Mouse (Mus musculus) embryonic facial prominence, embryonic 12.5 days (tissue): ENCODE measurements around the gene Efcab8. TPM values are rescaled to one million over a fixed set of nuclear protein-coding genes. Genes with fewer than 3 reads are reported as not detected.
"Not testable (repeated sequence)": the region's sequence is repeated elsewhere in the genome, so short reads cannot be mapped to it uniquely, and the experiment has no call there.

Experiments
- ATAC-seq: fragments of 200-750 bp; cut with Nextera tagmentation; 2 replicates; pipeline ENCODE4 v1.8.0; 2017; ENCODE audit not compliant: insufficient number of reproducible peaks, insufficient read depth, low FRiP score, low TSS enrichment
- H3K27ac ChIP-seq: fragments of 300-500 bp; sonication (generic); 2 replicates; pipeline ENCODE4 v1.5.1; 2016; ENCODE audit warnings: mild to moderate bottlenecking
- H3K27me3 ChIP-seq: fragments of 300-500 bp; sonication (generic); 2 replicates; pipeline ENCODE4 v1.6.1; 2016; ENCODE audit warnings: mild to moderate bottlenecking, moderate library complexity
- H3K36me3 ChIP-seq: fragments of 300-500 bp; sonication (generic); 2 replicates; pipeline ENCODE4 v1.6.1; 2016; ENCODE audit warnings: mild to moderate bottlenecking
- H3K4me1 ChIP-seq: fragments of 300-500 bp; sonication (generic); 2 replicates; pipeline ENCODE4 v1.6.1; 2016
- H3K4me2 ChIP-seq: fragments of 300-500 bp; sonication (generic); replicated peaks from 2 replicates; pipeline ENCODE4 v1.6.1; 2016; ENCODE audit warnings: mild to moderate bottlenecking, moderate library complexity
- H3K4me3 ChIP-seq: fragments of 300-500 bp; sonication (generic); 2 replicates; pipeline ENCODE4 v1.5.1; 2016; ENCODE audit warnings: mild to moderate bottlenecking
- H3K9ac ChIP-seq: fragments of 300-500 bp; sonication (generic); 2 replicates; pipeline ENCODE4 v1.6.1; 2016; ENCODE audit warnings: mild to moderate bottlenecking, moderate library complexity
- H3K9me3 ChIP-seq: fragments of 300-500 bp; sonication (generic); 2 replicates; pipeline ENCODE4 v1.6.1; 2016; ENCODE audit warnings: mild to moderate bottlenecking, moderate library complexity
- WGBS: fragments of 180-500 bp; shearing (Covaris S2); methylation state at CpG from one replicate; pipeline ENCODE4 v1.1.7; 2016; 5-methylcytosine and 5-hydroxymethylcytosine counted together
- polyA plus RNA-seq: library from polyadenylated mRNA; unstranded; fragments of >200 nt; fragmentation: Nextera tagmentation; extraction: Ambion mirVana; gene quantifications from 2 replicates; pipeline ENCODE4 v1.2.1, GENCODE M21; 2016

The Efcab8 gene
- polyA plus RNA-seq, 1 experiment from 2014 or later: 0.04 TPM

DNA sequence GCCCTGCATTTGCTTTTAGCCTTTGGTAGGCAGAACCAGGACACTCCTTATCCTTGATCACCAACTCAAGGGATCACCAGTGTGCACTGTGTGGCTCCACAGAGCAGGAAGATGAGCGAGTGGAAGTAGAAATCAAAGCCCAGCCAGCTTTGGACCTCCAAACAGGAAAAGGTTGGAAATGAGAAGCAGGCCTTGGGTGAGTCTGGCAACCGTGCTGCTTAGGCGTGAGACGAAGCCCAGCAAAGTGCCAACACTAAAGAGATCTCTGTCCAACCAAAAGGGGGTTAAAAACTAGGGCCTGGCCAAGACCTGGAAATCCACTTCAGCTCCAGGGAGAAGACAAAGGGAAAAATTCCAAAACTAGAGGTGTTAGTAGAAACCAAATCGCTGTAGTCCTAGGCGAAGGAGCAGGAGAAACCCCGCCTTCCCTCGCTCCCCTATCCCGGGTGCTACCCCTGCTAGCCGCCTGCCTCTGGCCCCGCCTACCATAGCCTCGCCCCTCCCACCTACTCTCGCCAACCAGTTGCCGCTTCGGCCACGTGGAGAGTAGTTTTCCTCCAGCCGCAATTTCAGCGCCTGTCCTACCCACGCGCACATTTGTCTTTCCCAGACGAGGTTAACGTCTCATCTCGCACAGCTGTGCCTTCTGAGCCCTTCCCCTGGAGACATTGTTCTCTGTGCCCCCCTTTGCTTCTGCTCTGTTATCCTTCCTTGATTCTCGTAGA, 931 bp upstream of the Efcab8 start:
- no peaks in the 10 kb centered on the region for H3K27me3 ChIP-seq
- H3K4me3 ChIP-seq: peak overlapping the region; percentile 28
- WGBS: 11% methylated on average over 24 of the region's 24 CpGs
- H3K27ac ChIP-seq: no peak overlapping the region
- ATAC-seq: peak; percentile 83; the same call in 1 of the 2 replicates
- H3K4me2 ChIP-seq: peak overlapping the region; percentile 65
- H3K4me1 ChIP-seq: peaks cover 6% of the 10 kb centered on the region; the same call in 1 of the 2 replicates
- no peaks in the 10 kb centered on the region for H3K9me3 ChIP-seq
- H3K9ac ChIP-seq: peak overlapping the region; percentile 41; the same call in 1 of the 2 replicates
- H3K36me3 ChIP-seq: 0 out of 2 replicates have a peak, but pooled peaks cover 6% of the 10 kb centered on the region

DNA sequence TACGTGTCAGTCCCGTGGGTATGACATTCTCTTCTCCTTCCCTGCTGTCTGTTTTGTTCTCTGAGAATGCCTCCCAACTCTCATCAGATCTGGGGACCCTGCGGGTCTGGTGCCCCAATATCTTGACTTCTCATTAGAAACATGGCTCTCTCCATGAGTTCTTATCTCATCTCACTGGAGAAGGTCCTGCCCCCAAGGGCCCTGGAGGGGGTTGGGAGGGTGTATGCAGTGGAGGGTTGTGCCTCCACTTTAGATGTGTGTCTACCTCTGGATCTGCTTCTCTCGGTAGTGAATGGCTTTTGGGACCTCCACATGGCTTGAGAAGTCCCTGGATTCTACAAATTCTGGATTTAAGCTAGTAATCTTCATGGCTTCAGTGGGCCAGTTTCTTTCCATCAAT, 1.4 kb downstream of the Efcab8 start:
- no peak for ATAC-seq
- Histone ChIP-seq H3K36me3 (no peaks in the 10 kb centered on the region), H3K9me3 (no peaks in the 10 kb centered on the region), H3K27me3 (no peaks in the 10 kb centered on the region), H3K27ac (no peak overlapping the region), H3K4me3 (no peak overlapping the region), H3K9ac (no peak overlapping the region), H3K4me1 (peaks cover 6% of the 10 kb centered on the region; the same call in 1 of the 2 replicates), H3K4me2 (no peak overlapping the region)
- 82% methylated on average over 4 of the region's 4 CpGs for WGBS

DNA sequence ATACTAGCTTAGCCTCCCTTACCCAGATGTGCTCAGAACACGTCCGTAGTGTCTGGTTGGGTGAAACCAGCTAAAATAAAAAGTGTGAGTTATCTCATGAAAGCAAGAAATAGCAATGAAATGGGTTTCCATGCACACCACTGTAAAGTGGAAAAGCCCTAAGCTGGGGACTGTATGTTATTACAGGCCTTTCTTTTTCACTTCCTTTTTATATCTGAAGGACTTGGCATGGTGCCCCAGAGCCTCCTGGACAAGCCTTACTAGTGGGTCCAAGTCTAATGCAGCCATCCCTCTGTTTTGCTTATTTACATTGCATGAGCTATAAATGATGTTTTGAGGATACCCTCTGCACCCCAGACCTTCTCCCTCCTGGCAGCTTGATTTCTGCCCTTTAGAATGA, 4.9 kb downstream of the Efcab8 start:
- no peak overlapping the region for H3K9ac ChIP-seq
- H3K4me3 ChIP-seq: no peak overlapping the region
- H3K9me3 ChIP-seq: no peaks in the 10 kb centered on the region
- H3K4me2 ChIP-seq: no peak overlapping the region
- H3K4me1 ChIP-seq: no peaks in the 10 kb centered on the region
- H3K27me3 ChIP-seq: no peaks in the 10 kb centered on the region
- WGBS: 91% methylated on average over 2 of the region's 2 CpGs
- no peak for ATAC-seq
- no peak overlapping the region for H3K27ac ChIP-seq
- no peaks in the 10 kb centered on the region for H3K36me3 ChIP-seq

DNA sequence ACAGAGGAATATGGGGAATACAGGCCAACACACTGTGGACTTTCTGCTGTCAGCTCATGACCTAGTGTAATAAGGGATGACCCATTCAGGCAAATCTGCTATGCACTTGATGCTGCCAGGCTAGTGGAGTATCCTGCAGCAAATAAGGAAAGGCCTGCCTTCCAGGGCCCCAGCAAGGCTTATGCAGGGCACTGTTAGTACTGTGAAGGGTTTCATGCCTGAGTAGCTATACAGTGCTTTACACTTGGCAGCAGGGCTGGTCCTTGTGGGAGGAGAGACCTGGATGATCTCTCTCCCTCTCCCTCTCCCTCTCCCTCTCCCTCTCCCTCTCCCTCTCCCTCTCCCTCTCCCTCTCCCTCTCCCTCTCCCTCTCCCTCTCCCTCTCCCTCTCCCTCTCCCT, 13.6 kb downstream of the Efcab8 start:
- Histone ChIP-seq H3K9me3 (no peaks in the 10 kb centered on the region), H3K4me2 (no peak overlapping the region), H3K27me3 (no peaks in the 10 kb centered on the region), H3K4me1 (no peaks in the 10 kb centered on the region), H3K4me3 (no peak overlapping the region), H3K36me3 (no peaks in the 10 kb centered on the region), H3K27ac (no peak overlapping the region), H3K9ac (no peak overlapping the region)
- ATAC-seq: no peak

DNA sequence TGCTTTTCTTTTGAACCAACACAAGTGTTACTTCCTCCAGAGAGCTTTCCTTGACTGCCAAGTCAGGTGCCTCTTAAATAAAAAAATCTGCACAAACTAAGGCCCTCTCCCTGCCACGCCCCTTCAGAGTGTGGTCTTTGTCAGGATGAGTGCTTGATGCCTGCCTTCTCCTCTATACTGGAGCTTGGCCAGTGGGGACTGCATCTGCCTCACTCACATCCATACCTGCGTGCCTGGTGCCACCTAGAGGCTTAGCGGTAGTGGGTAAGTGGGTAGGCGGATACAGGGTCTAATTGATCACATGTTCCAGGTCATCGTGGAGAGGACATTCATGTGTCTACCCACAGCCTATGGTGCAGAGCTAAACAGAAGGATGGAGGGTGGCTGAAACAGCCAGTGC, 15.4 kb downstream of the Efcab8 start:
- H3K4me3 ChIP-seq: no peak overlapping the region
- H3K4me1 ChIP-seq: no peaks in the 10 kb centered on the region
- no peaks in the 10 kb centered on the region for H3K9me3 ChIP-seq
- no peak overlapping the region; the same call in 1 of the 2 replicates for H3K9ac ChIP-seq
- H3K27ac ChIP-seq: no peak overlapping the region
- no peak for ATAC-seq
- WGBS: 53% methylated on average over 5 of the region's 5 CpGs
- no peaks in the 10 kb centered on the region for H3K27me3 ChIP-seq
- no peak overlapping the region for H3K4me2 ChIP-seq
- H3K36me3 ChIP-seq: no peaks in the 10 kb centered on the region

DNA sequence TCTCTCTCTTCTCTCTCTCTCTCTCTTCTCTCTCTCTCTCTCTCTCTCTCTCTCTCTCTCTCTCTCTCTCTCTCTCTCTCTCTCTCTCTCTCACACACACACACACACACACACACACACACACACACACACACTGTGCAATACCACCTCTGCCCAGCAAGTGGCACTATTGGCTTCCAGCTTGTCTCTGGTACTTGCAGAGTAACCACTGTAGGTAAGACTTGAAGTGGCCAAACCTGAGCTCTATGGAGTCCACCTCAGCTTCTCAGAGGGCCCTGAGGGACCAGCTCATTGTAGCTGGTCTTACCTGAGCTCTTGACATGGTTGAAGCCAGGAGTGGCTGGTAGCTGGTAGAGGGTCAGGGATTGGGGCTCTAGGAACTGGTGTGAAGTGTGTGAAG, 27.7 kb downstream of the Efcab8 start:
- H3K9ac ChIP-seq, H3K4me3 ChIP-seq, ATAC-seq, H3K36me3 ChIP-seq, H3K27me3 ChIP-seq, H3K9me3 ChIP-seq, H3K27ac ChIP-seq, H3K4me2 ChIP-seq, H3K4me1 ChIP-seq: not testable (repeated sequence)

DNA sequence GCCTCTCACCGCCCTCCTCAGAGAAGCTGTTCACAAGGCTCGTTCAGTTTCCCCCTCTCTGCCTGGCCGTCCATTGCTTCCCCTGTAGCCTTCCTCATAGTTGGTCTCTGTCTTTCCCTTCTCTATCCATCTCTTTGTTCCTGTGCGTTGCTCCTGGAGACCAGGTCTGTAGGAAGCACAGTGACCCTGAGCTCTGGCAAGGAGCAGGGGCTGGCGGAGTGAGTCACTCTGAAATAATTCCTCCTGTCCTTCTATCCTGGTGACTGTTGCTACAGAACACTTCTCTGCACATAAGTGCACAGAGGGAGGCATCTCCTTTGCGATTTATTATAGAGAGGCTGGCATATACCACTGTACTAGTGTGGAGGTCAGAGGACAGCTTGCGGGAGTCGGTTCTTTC, 28.4 kb downstream of the Efcab8 start:
- no peaks in the 10 kb centered on the region for H3K36me3 ChIP-seq
- H3K9me3 ChIP-seq: no peaks in the 10 kb centered on the region
- WGBS: 73% methylated on average over 8 of the region's 8 CpGs
- no peak overlapping the region for H3K4me2 ChIP-seq
- no peaks in the 10 kb centered on the region for H3K27me3 ChIP-seq
- no peak overlapping the region for H3K4me3 ChIP-seq
- H3K27ac ChIP-seq: no peak overlapping the region
- no peaks in the 10 kb centered on the region for H3K4me1 ChIP-seq
- ATAC-seq: no peak
- H3K9ac ChIP-seq: no peak overlapping the region

DNA sequence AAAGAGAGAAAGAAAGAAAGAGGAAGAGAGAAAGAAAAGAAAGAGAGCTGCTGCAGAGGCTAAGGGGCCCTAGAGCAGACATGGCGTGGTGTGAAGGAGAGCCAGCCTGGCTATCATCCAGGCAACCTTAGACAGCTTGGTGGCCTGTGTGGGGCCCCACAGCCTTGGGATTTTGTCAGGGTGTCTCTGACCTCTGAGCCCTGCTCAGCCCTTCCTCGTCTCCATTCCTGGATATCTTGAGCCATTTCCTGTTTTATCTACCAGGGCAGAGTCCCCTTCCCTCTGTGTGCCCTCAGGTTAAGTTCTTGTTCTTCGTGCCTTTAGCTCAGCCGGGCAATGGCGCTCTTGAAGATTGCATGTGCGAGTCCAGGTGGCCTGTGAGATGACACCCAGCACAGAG, 29.1 kb downstream of the Efcab8 start:
- 67% methylated on average over 6 of the region's 6 CpGs for WGBS
- no peaks in the 10 kb centered on the region for H3K36me3 ChIP-seq
- H3K27me3 ChIP-seq: no peaks in the 10 kb centered on the region
- ATAC-seq: no peak
- no peak overlapping the region for H3K9ac ChIP-seq
- H3K9me3 ChIP-seq: no peaks in the 10 kb centered on the region
- no peak overlapping the region for H3K27ac ChIP-seq
- H3K4me1 ChIP-seq: no peaks in the 10 kb centered on the region
- H3K4me2 ChIP-seq: no peak overlapping the region
- no peak overlapping the region for H3K4me3 ChIP-seq

DNA sequence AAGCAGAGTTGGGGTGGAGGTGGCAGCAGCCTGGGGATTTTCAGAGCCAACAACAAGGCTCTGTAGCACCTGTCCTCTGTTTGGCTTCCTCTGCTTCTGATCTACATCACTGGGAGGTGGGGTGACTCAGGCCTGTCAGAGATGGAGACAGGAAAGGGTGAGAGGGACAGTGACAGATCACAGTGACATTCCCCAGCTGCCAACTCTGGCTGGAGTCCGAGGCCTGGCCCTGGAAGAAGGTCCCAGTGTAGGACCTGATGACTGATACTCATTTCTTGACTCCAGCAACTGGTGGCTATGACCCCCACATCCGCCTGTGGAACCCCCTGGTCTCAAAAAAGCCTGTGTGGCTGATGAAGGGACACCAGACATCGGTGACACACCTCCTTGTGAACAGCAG, 30.2 kb downstream of the Efcab8 start:
- H3K9ac ChIP-seq: no peak overlapping the region
- H3K27ac ChIP-seq: no peak overlapping the region
- ATAC-seq: no peak
- H3K4me2 ChIP-seq: no peak overlapping the region
- no peaks in the 10 kb centered on the region for H3K9me3 ChIP-seq
- H3K4me1 ChIP-seq: no peaks in the 10 kb centered on the region
- H3K4me3 ChIP-seq: no peak overlapping the region
- no peaks in the 10 kb centered on the region for H3K36me3 ChIP-seq
- H3K27me3 ChIP-seq: no peaks in the 10 kb centered on the region
- WGBS: 64% methylated on average over 3 of the region's 3 CpGs

DNA sequence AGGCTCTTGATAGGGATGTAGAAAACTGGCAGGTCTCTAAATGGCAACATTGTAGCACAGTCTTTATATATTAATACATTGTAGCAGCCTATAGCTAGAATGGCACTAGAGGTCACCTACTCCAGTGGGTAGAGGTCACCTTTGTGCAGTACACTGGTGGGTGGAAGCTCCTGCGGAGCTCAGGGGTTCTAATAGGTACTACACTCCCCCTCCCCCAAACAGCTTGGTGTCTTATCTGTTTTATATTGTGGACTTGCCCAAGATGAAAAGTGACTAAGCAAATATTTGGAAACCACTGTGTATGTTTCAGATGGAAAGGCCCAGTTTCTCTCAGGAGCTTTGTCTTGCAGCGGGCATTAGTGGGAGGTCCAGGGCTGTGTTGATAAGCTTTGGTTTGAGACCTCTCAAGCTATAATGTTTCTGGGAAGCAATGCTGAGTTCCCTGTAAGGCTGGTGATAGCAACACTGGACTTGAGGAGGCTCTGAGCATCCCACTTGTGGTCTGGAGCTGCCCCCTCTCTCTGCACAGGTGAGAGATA, 42.3 kb downstream of the Efcab8 start:
- H3K9me3 ChIP-seq: no peaks in the 10 kb centered on the region
- H3K27ac ChIP-seq: no peak overlapping the region
- H3K4me3 ChIP-seq: no peak overlapping the region
- no peak for ATAC-seq
- 89% methylated on average over 2 of the region's 2 CpGs for WGBS
- H3K36me3 ChIP-seq: no peaks in the 10 kb centered on the region
- no peaks in the 10 kb centered on the region for H3K27me3 ChIP-seq
- H3K4me2 ChIP-seq: no peak overlapping the region
- H3K9ac ChIP-seq: no peak overlapping the region
- H3K4me1 ChIP-seq: no peaks in the 10 kb centered on the region

DNA sequence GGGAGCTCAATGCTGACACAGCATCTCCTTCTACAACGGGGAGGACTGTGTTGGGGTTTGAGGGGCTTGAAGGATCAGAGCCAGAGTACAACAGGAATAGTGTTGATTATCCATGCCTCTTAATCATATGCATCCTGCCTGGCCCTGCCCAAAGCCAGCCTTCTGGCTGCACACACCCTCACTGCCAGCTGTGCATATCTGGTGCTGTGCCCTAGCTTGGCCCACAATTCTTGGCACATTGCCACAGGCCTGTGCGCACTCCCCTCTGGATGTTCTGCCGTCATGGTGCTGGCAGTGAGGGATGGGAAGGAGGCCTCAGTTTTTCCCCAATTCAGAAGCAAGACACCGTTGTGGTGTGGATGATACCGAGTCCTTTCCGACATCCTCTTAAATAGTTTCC, 44.9 kb downstream of the Efcab8 start:
- Histone ChIP-seq H3K9me3 (no peaks in the 10 kb centered on the region), H3K27me3 (no peaks in the 10 kb centered on the region), H3K36me3 (no peaks in the 10 kb centered on the region), H3K4me1 (no peaks in the 10 kb centered on the region), H3K9ac (no peak overlapping the region), H3K4me3 (no peak overlapping the region), H3K4me2 (no peak overlapping the region), H3K27ac (no peak overlapping the region)
- WGBS: 78% methylated on average over 6 of the region's 6 CpGs
- ATAC-seq: no peak

DNA sequence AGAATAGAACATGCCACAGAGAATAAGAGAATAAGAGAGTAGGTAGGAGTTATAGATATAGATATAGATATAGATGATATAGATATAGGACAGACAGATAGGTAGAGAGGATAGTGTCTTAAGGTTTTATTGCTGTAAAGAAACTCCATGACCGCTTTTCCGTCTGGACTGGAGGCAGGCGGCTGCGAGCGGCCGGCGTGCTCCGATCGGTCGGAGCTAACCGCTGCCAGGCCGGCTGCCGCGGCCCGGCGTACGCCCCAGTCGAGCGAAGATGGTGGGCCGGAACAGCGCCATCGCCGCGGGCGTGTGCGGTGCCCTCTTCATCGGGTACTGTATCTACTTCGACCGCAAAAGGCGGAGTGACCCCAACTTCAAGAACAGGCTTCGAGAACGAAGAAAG, 46.2 kb downstream of the Efcab8 start:
- WGBS: 58% methylated on average over 32 of the region's 32 CpGs
- not testable (repeated sequence) for ATAC-seq, H3K4me1 ChIP-seq, H3K9ac ChIP-seq, H3K36me3 ChIP-seq, H3K27ac ChIP-seq, H3K4me3 ChIP-seq, H3K27me3 ChIP-seq, H3K9me3 ChIP-seq, H3K4me2 ChIP-seq
